Mouse (Mus musculus) heart, embryonic 14.5 days (tissue): ENCODE results near the gene Bag1. TPM values are rescaled to one million over a fixed set of nuclear protein-coding genes. Genes with fewer than 3 reads are reported as not detected.
A peak's percentile ranks its signal among the peaks of the same experiment; 100 is the strongest.
"Not testable (repeated sequence)": the region's sequence is repeated elsewhere in the genome, so short reads cannot be mapped to it uniquely, and the experiment has no call there.

Experiments
- ATAC-seq: fragments of 200-750 bp; cut with Nextera tagmentation; 2 replicates; pipeline ENCODE4 v1.8.0; 2017; ENCODE audit warnings: low read depth, moderate TSS enrichment; ENCODE audit not compliant: insufficient number of reproducible peaks, insufficient read depth, low FRiP score
- H3K27ac ChIP-seq, 2 experiments: fragments of 200-500 bp in 1 of 2; fragments of 300-500 bp in 1 of 2; sonication (generic) in 1 of 2; replicated peaks in 1 of 2; 2 replicates each; pipeline ENCODE4 v1.5.1; 2012 to 2014; ENCODE audit warnings: low read depth in 2 of 2, low read length in 2 of 2, control low read depth in 1 of 2, mild to moderate bottlenecking in 1 of 2, mixed read lengths in 1 of 2; ENCODE audit not compliant: control insufficient read depth in 1 of 2, insufficient read depth in 1 of 2
- H3K27me3 ChIP-seq: fragments of 300-500 bp; sonication (generic); 2 replicates; pipeline ENCODE4 v1.6.1; 2014; ENCODE audit warnings: mild to moderate bottlenecking, low read length, control low read depth; ENCODE audit not compliant: control insufficient read depth, insufficient read depth
- H3K36me3 ChIP-seq: fragments of 300-500 bp; sonication (generic); 2 replicates; pipeline ENCODE4 v1.6.1; 2014; ENCODE audit warnings: mild to moderate bottlenecking, control low read depth, low read length, mixed read lengths; ENCODE audit not compliant: control insufficient read depth, insufficient read depth
- H3K4me1 ChIP-seq, 2 experiments: fragments of 200-500 bp in 1 of 2; fragments of 300-500 bp in 1 of 2; sonication (generic) in 1 of 2; 2 replicates each; pipeline ENCODE4 v1.6.1; 2012 to 2014; ENCODE audit warnings: low read length in 2 of 2, control low read depth in 1 of 2, mixed read lengths in 1 of 2; ENCODE audit not compliant: control insufficient read depth in 2 of 2, insufficient read depth in 2 of 2
- H3K4me2 ChIP-seq: fragments of 300-500 bp; sonication (generic); 2 replicates; pipeline ENCODE4 v1.6.1; 2014; ENCODE audit warnings: mild to moderate bottlenecking, low read length
- H3K4me3 ChIP-seq, 2 experiments: fragments of 200-500 bp in 1 of 2; fragments of 300-500 bp in 1 of 2; sonication (generic) in 1 of 2; 2 replicates each; pipeline ENCODE4 v1.5.1; 2012 to 2014; ENCODE audit warnings: low read length in 2 of 2, mild to moderate bottlenecking in 2 of 2, control low read depth in 1 of 2, low read depth in 1 of 2, moderate library complexity in 1 of 2; ENCODE audit not compliant: control insufficient read depth in 1 of 2, insufficient read depth in 1 of 2
- H3K9ac ChIP-seq: fragments of 300-500 bp; sonication (generic); 2 replicates; pipeline ENCODE4 v1.6.1; 2014; ENCODE audit warnings: mild to moderate bottlenecking, low read length
- H3K9me3 ChIP-seq: fragments of 300-500 bp; sonication (generic); 2 replicates; pipeline ENCODE4 v1.6.1; 2016; ENCODE audit warnings: low read length, control low read depth; ENCODE audit not compliant: control insufficient read depth
- WGBS: fragments of 180-500 bp; shearing (Covaris S2); extraction: QIAGEN DNeasy Blood & Tissue Kit; methylation state at CpG from one replicate; pipeline ENCODE4 v1.1.7; 2014; 5-methylcytosine and 5-hydroxymethylcytosine counted together
- polyA plus RNA-seq: library from polyadenylated mRNA; unstranded; fragments of >200 nt; fragmentation: Nextera tagmentation; extraction: Ambion mirVana; gene quantifications from 2 replicates; pipeline ENCODE4 v1.2.1, GENCODE M21; 2014

Gene Bag1
- polyA plus RNA-seq, 1 experiment from 2014 or later: 211 TPM

DNA sequence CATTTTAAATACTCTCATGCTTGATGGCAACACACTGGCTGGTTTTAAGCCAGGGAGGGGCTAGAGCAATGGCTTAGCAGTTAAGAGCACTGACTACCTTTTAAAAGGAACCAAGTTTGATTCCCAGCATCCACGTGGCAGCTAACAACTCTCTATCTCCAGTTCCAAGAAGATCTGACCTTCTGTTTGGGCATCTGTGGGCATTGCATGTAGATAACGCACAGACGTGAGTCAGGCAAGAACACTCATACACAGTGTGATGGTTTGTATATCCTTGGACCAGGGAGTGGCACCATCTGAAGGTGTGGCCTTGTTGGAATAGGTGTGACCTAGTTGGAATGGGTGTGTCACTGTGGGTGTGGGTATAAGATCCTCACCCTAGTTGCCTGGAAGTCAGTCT is 13.7 kb downstream of the Bag1 start:
- not testable (repeated sequence) for H3K4me1 ChIP-seq, H3K4me2 ChIP-seq, H3K9me3 ChIP-seq, H3K4me3 ChIP-seq, H3K27me3 ChIP-seq, H3K27ac ChIP-seq, H3K9ac ChIP-seq, ATAC-seq
- H3K36me3 ChIP-seq: peaks cover 70% of the 10 kb centered on the region
- WGBS: 86% methylated on average over 3 of the region's 3 CpGs

DNA sequence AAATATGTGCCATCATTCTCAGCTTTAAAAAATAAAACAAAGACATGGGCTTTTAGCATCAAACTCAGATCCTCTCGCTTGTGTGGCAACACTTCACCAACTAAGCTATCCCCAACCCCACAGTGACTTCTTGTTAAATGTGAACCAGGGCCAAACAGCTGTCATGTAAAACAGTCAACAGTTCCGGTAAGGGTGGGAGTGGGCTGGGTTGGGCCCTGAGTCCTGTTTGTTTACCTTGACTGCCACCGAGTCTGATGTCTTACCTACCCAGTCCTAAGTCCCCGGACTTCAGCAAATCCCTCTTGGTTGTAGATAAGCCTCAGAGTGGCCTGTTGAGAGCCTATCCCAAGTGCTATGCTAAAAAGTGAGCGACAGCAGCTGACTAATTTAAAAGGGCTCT is 14.4 kb downstream of the Bag1 start:
- no peak for ATAC-seq
- Histone ChIP-seq H3K9ac (no peak overlapping the region), H3K27me3 (no peaks in the 10 kb centered on the region), H3K9me3 (no peaks in the 10 kb centered on the region), H3K4me1 (no peaks in the 10 kb centered on the region), H3K4me2 (no peak overlapping the region), H3K36me3 (peaks cover 63% of the 10 kb centered on the region), H3K27ac (no peak overlapping the region), H3K4me3 (no peak overlapping the region)
- 68% methylated on average over 5 of the region's 5 CpGs for WGBS

DNA sequence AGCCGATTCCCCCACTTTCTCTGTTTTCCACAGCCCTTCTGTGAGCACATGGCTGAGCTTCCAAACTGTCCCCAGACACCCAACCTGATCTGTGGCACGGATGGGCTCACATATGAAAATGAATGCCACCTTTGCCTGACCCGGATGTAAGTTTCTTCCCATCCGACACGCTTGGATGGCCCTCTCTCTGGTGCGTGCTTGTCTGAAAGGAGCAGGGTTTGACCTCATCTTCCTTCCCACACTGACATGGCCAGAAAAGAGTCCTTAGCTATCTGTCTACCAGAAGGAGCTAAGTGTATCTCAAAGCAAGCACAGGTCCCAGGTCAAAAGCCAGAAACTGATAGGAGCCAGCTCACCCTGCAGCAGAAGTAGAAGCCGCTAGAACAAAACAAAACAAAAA is 19.0 kb downstream of the Bag1 start:
- no peak overlapping the region for H3K4me3 ChIP-seq
- no peak overlapping the region for H3K27ac ChIP-seq
- H3K9ac ChIP-seq: no peak overlapping the region
- H3K4me2 ChIP-seq: no peak overlapping the region
- no peaks in the 10 kb centered on the region for H3K4me1 ChIP-seq
- no peak for ATAC-seq
- no peaks in the 10 kb centered on the region for H3K27me3 ChIP-seq
- WGBS: 74% methylated on average over 7 of the region's 7 CpGs
- H3K36me3 ChIP-seq: peaks cover 20% of the 10 kb centered on the region
- no peaks in the 10 kb centered on the region for H3K9me3 ChIP-seq

DNA sequence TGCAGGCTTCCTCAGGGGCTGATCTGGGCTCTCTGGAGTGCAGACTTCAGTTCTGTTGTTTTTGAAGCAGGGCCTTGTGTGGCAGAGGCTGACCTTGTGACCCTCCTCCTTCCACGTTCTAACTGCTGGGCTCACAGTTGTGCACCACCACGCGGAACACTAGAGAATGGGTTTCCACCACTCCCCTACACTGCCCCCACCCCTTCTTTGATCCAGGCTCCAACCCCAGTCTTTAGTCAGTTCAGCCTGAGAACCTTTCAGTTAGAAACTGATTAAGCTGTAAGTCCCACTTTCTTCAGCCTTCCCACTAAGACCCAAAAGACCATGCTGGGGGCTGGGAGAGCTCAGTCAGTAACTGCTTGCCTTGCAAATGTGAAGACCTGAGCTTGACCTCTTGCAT is 22.5 kb downstream of the Bag1 start:
- Histone ChIP-seq H3K27me3 (no peaks in the 10 kb centered on the region), H3K36me3 (no peaks in the 10 kb centered on the region), H3K9ac (no peak overlapping the region), H3K4me3 (no peak overlapping the region), H3K27ac (no peak overlapping the region), H3K4me2 (no peak overlapping the region), H3K9me3 (no peaks in the 10 kb centered on the region), H3K4me1 (peaks cover 0 to 2% of the 10 kb centered on the region in 2 experiments; a peak in 1 of 4 replicates)
- no peak for ATAC-seq
- 59% methylated on average over 3 of the region's 3 CpGs for WGBS

DNA sequence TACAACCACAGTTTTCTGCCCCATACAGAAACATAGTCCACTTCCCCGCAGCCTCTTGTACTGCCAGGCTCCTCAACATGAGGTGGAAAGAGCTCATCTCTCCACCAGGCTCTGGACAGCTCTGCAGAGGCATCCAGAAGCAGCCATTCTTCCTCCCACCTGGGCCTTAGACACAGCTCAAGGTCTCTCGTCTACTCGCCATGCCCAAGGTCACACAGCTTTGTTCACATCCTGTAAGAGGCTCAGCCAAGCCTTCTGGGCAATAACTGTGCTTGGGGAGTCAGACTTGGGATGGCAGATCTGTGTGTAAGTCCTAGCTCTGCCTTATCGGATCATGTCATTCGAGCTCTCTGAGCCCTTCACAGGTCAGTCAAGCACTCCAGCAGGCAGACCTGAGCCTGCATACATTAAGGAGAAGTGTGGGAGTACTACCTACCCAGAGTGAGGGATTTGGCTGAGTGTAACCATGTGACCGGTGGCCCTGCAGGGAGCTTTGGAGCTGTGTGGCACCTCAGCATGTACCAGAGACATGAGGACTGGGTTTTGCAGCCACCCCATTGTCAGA is 24.9 kb downstream of the Bag1 start:
- Histone ChIP-seq H3K36me3 (no peaks in the 10 kb centered on the region), H3K4me3 (no peak overlapping the region), H3K27me3 (no peaks in the 10 kb centered on the region), H3K27ac (no peak overlapping the region), H3K9me3 (no peaks in the 10 kb centered on the region), H3K4me1 (peaks cover 12 to 13% of the 10 kb centered on the region in 2 experiments), H3K9ac (no peak overlapping the region), H3K4me2 (no peak overlapping the region)
- ATAC-seq: no peak
- WGBS: 59% methylated on average over 6 of the region's 6 CpGs

DNA sequence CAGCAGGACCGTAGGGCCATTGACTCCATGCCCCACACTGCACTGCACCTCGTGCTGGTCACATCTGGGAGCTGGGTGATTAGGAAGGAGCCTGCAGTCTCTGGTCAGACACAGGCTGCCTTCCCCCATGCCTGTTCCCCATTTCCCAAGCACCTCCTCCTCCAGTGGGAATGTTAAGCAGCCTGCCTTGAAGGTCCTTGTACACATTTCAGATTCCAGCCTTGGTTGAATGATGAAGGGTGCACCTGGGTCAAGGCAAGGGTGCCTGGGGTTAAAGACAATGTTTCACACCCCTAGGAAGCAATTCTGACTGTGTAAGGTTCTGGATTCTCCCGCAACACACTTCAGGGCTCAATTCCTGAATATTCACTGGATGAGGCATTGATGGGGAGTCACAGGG is 26.8 kb downstream of the Bag1 start:
- 54% methylated on average over 3 of the region's 3 CpGs for WGBS
- Histone ChIP-seq H3K27me3 (no peaks in the 10 kb centered on the region), H3K36me3 (no peaks in the 10 kb centered on the region), H3K27ac (no peak overlapping the region), H3K4me1 (peaks cover 12 to 13% of the 10 kb centered on the region in 2 experiments), H3K9me3 (no peaks in the 10 kb centered on the region), H3K9ac (no peak overlapping the region), H3K4me2 (no peak overlapping the region), H3K4me3 (no peak overlapping the region)
- no peak for ATAC-seq

DNA sequence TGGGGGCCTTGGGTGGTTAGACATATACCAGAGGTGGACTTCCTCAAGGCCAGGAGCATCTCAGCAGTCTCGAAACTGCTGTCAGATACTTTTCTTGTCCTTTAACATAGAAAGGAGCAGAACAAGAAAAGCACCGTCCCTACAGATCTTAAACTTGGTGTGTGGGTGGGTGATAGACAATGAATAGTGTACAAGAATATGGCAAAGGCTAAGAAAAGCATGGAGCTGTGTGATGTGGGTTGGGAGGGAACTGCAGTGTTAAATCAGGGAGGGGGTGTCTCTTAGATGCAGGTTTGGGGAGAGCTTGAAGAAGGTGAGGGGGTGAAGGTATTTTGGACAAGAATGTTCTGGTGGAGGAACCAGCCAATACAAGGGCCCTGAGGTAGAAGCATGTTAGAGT is 27.5 kb downstream of the Bag1 start:
- no peaks in the 10 kb centered on the region for H3K36me3 ChIP-seq
- H3K27me3 ChIP-seq: no peaks in the 10 kb centered on the region
- H3K27ac ChIP-seq: no peak overlapping the region; a peak in 1 of 4 replicates
- no peak overlapping the region for H3K4me2 ChIP-seq
- H3K9me3 ChIP-seq: no peaks in the 10 kb centered on the region
- H3K4me3 ChIP-seq: no peak overlapping the region
- 74% methylated on average over 2 of the region's 2 CpGs for WGBS
- ATAC-seq: no peak
- no peak overlapping the region for H3K9ac ChIP-seq
- peaks cover 12 to 13% of the 10 kb centered on the region in 2 experiments for H3K4me1 ChIP-seq

DNA sequence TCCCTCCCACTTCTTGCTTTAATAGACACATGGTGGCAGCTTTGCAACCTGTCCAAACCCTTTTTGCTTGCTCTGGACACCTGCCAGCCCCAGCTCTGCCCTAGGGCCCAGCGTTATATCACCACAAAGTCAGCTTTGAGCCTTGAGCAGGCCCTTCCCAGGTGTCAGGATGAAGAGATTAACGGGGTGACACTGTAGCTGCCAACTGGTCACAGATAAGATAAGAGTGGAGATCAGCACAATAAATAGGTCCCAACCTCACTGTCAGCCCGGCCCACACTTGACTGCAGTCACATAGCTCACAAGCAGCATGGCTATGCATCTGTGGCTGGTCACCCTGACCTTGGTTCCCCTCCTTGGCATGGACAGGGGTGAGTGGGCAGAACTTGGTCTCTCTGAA is 28.3 kb downstream of the Bag1 start, which contains the start of gene Spink4:
Gene Spink4 (plus strand): TSS at position 268 of the 400 bp plus-strand sequence.
- no peaks in the 10 kb centered on the region for H3K36me3 ChIP-seq
- peaks cover 12 to 13% of the 10 kb centered on the region in 2 experiments for H3K4me1 ChIP-seq
- no peak within 1 kb of the TSS for H3K4me3 ChIP-seq
- ATAC-seq: peak; percentile 46; the same call in 1 of the 2 replicates
- no peak within 1 kb of the TSS for H3K4me2 ChIP-seq
- no peaks in the 10 kb centered on the region for H3K9me3 ChIP-seq
- H3K27me3 ChIP-seq: no peaks in the 10 kb centered on the region
- H3K27ac ChIP-seq: peak within 1 kb of the TSS; percentile 17 to 67
- no peak within 1 kb of the TSS for H3K9ac ChIP-seq
- 3% methylated on average over 3 of the region's 3 CpGs for WGBS
